Mouse (Mus musculus): ENCODE data around the gene Wfdc9.
A peak's percentile ranks its signal among the peaks of the same experiment; 100 is the strongest.

The Wfdc9 gene

GRCm38 (mm10) chr2:164656483-164656882 is at the start of gene Wfdc9:
TSS of gene Wfdc9 (minus strand) at chr2:164656583.
- DNase-seq (ENCODE audit: low spot score in 2 of 2), result no peak

GRCm38 (mm10) chr2:164705991-164706390 is 49.6 kb upstream of the Wfdc9 start:
- DNase-seq (ENCODE audit: low spot score in 2 of 2), result no peak

DNA sequence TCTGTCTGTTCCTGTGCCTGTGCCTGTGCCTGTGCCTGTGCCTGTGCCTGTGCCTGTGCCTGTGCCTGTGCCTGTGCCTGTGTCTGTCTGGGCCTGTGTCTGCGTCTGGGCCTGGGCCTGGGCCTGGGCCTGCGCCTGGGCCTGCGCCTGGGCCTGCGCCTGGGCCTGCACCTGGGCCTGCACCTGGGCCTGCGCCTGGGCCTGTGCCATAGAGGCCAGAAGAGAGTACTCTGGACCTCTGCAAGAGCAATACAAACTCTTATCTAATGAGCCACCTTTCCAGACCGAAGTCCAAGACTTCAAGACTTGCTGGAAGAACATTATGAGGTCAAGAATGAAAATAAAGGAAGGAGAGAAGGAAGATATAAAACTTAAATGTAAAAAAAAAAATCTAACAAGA is 48.9 kb upstream of the Wfdc9 start:
- no peak for DNase-seq (ENCODE audit: low spot score in 2 of 2)

DNA sequence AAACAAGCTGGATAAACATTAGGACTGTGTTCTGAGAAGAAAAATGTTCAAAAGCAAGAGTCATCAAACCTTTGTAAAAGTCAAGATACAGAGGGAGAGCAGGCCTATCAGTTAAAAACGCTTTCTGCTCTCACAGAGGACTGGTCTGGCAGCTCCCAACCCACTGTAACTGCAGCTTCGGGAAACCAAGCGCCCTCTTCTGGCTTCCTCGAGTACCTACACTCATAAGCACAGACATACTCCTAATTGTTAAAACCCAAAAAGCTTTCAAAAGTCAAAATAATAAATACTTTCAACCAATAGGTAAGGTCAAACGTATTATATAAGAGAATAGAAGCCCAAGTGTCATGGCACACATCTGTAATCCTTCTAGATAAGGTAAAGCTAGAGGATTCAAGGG is 47.9 kb upstream of the Wfdc9 start:
- DNase-seq (ENCODE audit: low spot score in 2 of 2), result no peak

DNA sequence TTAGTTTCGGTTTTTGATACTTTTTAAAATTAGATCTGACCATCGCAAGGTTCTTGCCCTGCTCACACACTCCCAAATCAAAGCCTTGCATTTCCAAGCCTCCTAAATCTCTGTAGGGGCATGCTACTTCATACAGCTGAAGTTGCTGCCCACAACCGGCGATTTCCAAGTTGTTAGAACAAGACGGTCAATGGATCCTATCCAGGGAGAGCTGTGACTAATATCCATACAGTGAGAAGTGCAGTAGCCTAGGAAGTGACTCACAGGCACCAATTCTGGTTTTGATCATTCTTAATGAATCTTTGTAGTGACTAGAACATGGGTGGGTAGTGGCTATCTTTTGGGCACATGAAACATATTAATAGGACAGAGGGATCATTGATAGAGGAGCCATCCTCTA is 45.4 kb upstream of the Wfdc9 start:
- no peak for DNase-seq (ENCODE audit: low spot score in 2 of 2)

GRCm38 (mm10) chr2:164700959-164701358 is 44.6 kb upstream of the Wfdc9 start:
- DNase-seq (ENCODE audit: low spot score in 2 of 2), result no peak

- DNase-seq (ENCODE audit: low spot score in 2 of 2), result no peak
Measured at GRCm38 (mm10) chr2:164698201-164698600, 41.8 kb upstream of the Wfdc9 start, which contains the start of gene Spint4. TSS of gene Spint4 (plus strand) at chr2:164698501.

DNA sequence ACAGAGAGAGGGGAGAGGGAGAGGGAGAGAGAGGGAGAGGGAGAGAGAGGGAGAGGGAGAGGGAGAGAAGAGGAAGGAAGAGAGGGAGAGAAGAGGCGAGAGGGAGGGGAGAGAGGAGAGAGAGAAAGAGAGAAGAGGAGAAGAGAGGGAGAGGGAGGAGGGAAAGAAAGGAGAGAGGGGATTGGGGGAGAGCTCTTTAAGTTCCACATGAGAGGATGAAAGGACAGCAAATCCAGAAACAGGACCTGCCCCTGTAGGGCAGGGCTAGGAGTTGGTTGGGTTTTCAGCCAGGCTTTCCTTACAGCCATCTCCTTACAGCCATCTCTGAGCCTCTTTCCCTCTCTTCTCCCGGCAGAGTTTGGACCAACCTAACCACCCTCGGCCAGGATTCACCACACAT is 28.4 kb upstream of the Wfdc9 start, which contains the start of gene Wfdc13:
TSS of gene Wfdc13 (plus strand) at position 301 of the 400 bp plus-strand sequence.
- DNase-seq (ENCODE audit: low spot score in 2 of 2), result no peak

- DNase-seq (ENCODE audit: low spot score in 2 of 2), result no peak
Measured at GRCm38 (mm10) chr2:164679906-164680305, 23.5 kb upstream of the Wfdc9 start.

GRCm38 (mm10) chr2:164678848-164679625 is 22.7 kb upstream of the Wfdc9 start:
- peak; percentile 56 to 72 for DNase-seq (ENCODE audit: low spot score in 2 of 2)

DNA sequence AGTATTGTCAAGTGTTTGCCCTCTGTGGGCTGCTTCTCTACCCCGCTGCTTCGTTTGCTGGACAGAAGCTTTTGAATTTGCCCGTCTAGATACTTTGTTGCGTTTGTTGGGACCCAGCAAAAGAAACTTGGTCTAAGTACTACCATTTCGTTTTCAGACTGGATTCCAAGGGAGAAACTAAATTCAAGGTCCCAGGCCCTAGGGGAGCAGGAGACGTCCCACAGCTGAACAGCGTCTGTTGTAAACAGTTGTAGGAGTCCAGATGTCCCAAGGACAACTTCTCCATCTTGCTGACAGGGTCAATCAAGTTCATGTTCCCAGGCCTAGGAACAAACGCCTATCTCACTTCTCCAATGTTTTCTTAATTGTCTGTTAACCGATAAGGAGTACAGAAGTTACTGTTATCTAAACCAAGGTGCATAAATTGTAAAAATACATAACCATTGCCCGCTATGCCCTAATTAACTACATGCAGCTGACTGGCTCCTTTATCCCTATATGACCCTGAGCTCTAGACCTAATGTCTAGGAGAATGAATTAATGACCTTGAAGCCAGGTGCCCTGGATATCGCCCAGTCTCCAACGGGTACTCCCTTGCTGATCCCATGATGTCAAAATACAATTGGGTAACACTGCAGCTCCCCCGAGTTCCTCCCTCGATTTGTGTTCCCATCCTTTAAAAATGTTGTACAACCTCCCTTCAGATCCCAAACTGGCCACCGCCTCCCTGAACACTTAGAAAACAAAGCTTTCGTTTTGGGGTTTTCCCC is 20.7 kb upstream of the Wfdc9 start:
- no peak for DNase-seq (ENCODE audit: low spot score in 2 of 2)

DNA sequence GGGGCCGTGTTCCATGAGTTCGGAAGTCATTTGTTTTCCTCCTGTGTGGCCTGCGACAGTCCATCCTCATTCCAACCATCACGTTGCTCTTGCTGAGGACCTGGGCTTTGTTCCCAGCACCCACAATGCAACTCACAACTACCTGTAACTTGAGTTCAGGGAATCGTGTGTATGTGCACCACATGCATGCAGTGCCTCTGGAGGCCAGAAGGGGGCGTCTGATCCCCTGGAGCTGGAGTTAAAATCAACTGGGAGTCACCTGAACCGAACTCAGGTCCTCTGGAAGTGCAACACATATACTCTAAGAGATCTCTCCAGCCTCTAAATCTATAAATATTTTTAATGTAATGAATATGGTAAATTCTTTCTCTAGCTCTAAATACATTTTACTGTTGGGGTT is 19.7 kb upstream of the Wfdc9 start:
- DNase-seq (ENCODE audit: low spot score in 2 of 2), result no peak

- no peak for DNase-seq (ENCODE audit: low spot score in 2 of 2)
Measured at GRCm38 (mm10) chr2:164673987-164674386, 17.6 kb upstream of the Wfdc9 start, which contains the start of gene Wfdc11. TSS of gene Wfdc11 (minus strand) at chr2:164674087.

DNA sequence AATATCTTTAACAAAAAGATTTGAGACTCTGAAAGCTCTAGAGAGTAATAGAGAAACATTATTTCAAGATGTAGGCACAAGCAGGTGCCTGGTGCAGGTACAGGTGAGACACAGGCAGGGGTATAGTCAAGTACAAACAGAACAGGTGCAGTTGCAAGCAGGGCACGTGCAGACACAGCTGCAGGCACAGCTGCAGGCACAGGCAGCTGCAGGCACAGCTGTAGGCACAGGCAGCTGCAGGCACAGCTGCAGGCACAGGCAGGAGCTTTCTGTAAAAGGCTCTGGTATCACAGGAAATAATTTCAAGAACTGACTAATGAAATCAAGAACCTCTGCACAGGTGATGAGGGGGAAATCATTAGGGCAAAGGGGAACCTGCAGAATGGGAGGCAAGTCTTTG is 14.6 kb upstream of the Wfdc9 start:
- DNase-seq (ENCODE audit: low spot score in 2 of 2), result no peak

GRCm38 (mm10) chr2:164670261-164670660 is 13.9 kb upstream of the Wfdc9 start:
- no peak for DNase-seq (ENCODE audit: low spot score in 2 of 2)

DNA sequence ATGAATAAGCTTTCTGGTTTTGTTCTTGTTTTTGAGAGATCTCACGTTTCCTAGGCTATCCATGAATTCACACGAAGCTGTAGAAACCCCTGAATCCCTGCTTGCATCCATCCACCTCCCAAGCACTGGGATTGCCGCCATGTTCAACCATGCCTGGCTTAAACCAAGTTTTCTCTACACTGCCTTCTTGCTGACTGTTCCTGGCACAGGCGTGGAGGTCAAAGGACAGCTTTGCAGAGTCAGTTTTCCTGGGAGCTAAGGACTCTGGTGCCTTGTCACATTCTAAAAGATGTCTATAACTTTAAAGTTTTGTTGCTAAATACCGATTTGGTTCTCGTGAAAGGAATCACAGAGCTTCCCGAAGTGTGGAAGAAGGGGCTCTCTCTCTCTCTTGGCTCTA is 8.5 kb upstream of the Wfdc9 start:
- no peak for DNase-seq (ENCODE audit: low spot score in 2 of 2)

- DNase-seq (ENCODE audit: low spot score in 2 of 2), result peak in 1 of 2 experiments; percentile 37
Measured at GRCm38 (mm10) chr2:164655858-164656257, 525 bp downstream of the Wfdc9 start, which contains the start of gene Wfdc10. TSS of gene Wfdc10 (plus strand) at chr2:164656046.

- no peak for DNase-seq (ENCODE audit: low spot score in 2 of 2)
Measured at GRCm38 (mm10) chr2:164641881-164642673, 14.3 kb downstream of the Wfdc9 start.

DNA sequence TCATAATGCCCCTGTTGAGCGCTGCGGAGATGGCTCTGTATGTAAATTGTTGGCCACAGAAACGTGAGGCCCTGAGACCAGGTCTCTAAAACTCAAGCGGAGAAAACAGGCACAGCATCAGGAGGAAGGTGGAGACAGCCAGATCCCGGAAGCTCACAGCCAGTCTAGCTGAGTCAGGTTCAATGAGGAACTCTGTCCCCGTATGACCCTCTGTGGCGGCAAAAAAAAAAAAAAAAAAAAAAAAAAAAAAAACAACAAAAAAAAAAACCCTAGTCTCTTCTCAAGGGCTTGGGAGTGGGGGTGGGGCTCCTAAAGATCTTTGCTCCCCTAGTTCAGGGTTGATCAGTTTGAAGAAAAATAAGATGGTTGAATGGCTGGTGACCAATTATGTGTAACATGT is 15.3 kb downstream of the Wfdc9 start:
- DNase-seq (ENCODE audit: low spot score in 2 of 2), result no peak

DNA sequence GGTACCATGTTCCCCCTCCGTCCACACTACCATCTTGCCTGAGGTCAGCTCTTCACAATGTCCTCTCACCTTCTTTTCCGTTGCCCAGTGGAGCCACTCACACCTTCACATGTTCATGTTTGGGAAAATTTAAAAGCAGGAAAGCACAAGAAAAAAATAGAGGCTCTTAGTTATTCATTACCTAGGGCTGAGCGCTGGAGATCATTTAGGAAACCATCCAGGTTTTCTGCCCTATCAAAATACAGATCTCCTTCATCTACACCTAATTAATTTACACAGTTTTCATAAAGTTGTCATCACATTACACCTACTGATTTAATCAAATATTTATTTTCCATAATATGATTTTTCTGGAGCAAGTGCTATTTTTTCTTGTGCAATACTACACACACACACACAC is 17.7 kb downstream of the Wfdc9 start, which contains the start of gene Wfdc16:
TSS of gene Wfdc16 (minus strand) at position 101 of the 400 bp plus-strand sequence.
- no peak for DNase-seq (ENCODE audit: low spot score in 2 of 2)

- no peak for DNase-seq (ENCODE audit: low spot score in 2 of 2)
Measured at GRCm38 (mm10) chr2:164635266-164635665, 21.1 kb downstream of the Wfdc9 start.

GRCm38 (mm10) chr2:164621775-164622174 is 34.6 kb downstream of the Wfdc9 start:
- no peak for DNase-seq (ENCODE audit: low spot score in 2 of 2)

Data from urinary bladder, postnatal 4 days (tissue).